Mouse (Mus musculus) layer of hippocampus, postnatal 10 days (tissue): ENCODE data around the gene Hinfp. TPM values are rescaled to one million over a fixed set of nuclear protein-coding genes. Genes with fewer than 3 reads are reported as not detected.
"Not testable (repeated sequence)": the region's sequence is repeated elsewhere in the genome, so short reads cannot be mapped to it uniquely, and the experiment has no call there.

ENCODE experiments used
- DNase-seq, 2 experiments: peaks; one replicate each; pipeline ENCODE4 v3.0.0; 2021; ENCODE audit warnings: low spot score in 2 of 2
- total RNA-seq, 2 experiments: library from RNA; stranded (reverse); gene quantifications; 2 replicates each; pipeline ENCODE4 v1.2.3; 2021

The Hinfp gene
- total RNA-seq, 2 experiments from 2014 or later: 25.9 to 26.5 TPM

DNA sequence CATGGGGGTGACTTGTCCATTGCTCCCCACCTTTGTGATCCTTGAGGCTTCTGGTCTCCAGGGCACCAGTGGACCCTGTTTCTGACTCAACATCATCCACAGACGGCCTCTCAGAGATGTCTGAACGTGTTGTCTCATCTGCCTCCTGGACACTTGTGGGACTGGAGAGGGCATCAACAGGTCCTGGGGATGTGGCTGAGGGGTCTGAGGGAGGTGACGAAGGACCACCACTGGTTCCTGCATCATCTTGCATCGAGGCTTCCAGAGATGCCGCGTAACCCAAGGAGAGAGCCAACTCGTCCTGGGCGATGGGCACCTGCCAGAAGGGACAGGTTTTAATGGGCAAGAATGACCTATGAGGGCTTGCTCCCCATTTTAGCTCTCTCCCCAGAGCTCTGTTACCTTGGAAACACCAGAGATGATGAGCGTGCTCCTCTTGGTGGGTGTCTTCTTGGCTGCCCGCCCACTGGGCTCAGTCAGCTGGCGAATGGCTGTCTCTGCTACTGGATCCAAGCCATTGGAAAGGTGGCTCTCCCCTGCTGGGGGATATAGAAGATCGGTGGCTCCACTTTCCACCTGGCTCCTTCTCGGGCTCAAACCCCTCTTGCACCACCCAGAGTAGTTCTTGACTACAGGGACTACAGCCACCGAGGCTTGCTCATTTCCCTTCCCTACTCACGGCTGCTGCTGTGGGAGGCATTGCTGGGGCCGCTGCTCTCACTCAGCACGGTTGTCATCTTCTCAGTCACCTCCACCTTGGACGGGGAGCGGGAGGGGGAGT lies 8.2 kb upstream of the Hinfp start:
- peak; percentile 67 to 77 for DNase-seq

DNA sequence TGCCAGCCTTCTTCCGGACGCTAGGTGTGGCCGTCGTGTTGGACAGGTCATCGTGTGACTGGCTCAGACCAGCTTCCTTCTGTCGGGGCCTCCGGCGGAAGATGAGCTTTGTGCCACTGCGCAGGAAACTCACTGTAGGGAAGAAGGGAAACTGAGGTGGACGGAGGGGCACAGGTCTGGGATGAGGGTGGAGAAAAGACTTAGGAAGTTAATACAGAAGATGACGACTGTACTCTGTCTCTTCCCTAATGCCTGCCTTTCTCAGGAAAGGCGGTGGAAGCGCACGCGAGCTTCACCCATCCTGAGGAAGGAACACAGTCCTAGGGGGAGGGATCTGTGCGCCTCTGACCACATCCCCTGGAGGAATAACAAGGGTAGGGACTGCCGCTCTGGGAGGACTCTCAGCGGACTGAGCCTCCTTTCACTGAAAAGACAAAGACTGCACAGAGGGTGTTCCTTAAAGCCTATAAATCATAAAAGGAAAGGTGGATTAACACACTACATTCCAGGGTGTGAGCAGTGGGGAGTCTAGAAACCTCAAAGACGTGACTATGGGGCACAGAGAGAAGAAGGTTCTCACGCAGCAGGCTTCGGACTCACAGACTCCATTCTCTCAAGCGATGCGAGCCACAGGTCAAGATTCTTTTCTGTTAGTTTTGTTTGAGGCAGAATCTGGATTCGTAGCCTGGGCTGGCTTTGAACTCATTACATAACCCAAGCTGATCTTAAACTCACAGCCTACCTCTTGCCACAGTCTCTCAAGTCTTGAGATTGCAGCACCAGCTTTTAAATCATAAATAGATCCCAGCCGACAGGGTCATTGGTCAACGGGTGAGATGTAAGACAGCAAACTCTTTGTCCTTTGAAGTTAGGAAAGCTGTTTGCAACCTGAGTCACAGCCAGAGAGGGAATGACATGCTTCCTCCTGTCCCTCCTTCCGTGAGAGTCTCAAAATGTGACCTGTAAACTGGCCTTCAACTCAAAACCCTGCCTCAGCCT lies 6.0 kb upstream of the Hinfp start:
- DNase-seq: no peak

DNA sequence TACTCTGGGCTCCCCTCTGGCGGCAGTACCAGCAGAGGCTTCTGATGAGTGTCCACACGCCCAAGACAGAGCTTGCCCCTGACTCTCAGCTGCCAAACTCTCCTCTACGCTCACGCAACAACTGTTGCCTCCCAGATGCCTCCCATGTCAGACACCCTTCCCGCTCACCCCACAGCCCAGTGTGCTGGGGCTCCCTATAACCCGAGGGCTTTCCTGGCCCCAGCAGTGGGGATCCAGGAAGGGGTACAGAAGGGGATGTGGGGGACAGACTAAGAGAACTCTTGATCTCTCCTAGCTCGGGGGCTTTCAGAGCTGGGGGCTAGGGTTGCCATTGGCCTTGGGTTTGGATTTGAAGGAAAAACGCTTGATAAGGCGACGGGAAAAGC lies 5.3 kb upstream of the Hinfp start:
- DNase-seq: no peak

GRCm38 (mm10) chr9:44309756-44310155 lies 4.3 kb upstream of the Hinfp start:
- DNase-seq: no peak

DNA sequence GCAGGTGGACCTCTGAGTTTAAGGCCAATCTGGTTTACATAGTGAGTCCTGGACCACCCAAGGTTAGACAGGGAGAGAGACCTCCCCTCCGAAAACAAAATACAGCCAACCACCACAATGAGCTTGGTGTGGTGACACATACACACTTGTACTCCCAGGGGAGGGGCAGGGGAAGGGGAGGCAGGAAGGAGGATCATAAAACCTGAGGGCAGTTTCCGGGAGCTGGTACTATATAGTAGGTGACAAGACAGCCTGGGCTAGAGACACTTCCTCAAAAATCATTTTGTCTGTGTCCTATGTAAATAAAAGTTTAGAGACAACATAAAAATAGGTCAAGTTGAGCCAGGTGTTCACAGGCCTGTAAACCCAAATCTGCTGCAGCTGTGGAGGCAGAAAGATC lies 1.8 kb upstream of the Hinfp start:
- no peak for DNase-seq

GRCm38 (mm10) chr9:44306532-44306931 lies 1.1 kb upstream of the Hinfp start:
- DNase-seq: no peak

DNA sequence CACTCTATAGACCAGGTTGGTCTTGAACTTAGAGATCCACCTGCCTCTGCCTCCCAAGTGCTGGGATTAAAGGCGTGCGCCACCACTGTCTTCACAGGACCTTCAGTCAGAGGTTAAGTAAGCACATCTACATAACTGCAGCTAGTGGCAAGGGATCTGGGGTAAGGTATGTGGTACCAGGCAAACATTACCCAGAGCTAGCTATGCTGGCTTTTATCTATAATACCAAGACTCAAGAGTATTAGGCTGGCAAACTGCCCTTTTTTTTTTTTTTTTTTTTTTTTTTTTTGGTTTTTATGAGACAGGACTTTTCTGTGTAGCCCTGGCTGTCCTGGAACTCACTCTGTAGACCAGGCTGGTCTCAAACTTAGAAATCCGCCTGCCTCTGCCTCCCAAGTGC lies 5.5 kb downstream of the Hinfp start:
- DNase-seq: not testable (repeated sequence)

GRCm38 (mm10) chr9:44292490-44292889 lies 13.0 kb downstream of the Hinfp start:
- DNase-seq: peak in 1 of 2 experiments; percentile 41

DNA sequence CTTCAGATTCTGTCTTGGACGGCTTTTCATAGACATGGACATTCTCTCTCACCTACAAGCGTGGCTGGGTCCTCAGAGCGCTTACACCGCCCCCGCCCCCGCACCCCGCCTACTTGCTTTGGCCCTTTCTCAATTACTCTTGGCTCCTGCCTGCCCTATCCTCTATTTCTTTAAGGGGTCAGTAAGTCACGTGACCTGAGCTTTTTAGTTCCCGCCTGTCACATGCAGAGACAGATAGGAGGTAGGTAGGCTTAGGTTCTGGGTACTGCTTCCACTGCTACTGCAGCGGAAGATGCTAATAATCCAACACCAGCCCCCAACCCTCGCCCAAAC lies 16.5 kb downstream of the Hinfp start:
- DNase-seq: no peak

DNA sequence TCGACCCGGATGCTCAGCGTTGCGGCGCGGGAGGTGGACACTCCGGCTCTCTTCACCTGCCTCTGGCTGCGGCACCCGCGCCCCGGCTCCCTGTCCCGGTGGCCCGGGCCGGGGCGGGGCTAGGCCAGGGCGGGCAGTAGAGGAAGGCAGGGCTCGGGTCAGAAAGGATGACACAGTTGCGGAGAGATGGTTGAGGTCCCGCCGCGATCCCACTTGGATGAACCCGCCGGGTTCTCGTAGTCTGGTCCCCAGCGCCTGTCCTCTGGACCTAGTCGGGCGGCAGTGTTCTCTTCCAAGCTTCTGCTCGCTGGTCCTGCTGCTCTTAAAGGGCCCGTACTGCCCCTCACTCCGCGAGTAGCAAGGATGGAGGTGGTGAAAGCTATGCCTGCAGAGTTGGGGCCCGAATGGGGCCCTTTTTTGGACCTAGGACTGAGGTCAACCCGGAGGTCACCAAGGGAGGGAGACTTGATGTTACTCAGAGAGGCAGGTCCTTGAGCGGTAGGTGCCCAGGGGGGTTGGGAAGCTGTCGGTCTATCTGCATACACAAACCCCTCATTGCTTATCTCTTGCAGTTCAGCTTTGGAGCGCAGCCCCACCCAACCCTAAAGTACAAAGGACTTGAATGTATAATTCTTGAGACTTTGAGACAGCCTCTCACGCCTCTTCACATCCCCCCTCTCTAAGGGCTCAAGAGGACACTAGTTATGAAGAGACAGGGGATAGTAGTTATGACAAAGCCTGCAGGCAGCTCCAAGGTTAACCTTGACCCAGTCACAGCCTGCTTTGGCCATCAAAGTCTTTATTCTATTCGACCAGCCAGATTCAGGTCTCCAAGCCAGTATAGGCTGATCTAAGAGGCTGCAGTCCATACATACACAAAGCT lies 17.2 kb downstream of the Hinfp start, which contains the start of gene Abcg4:
Gene Abcg4, minus strand, starts transcription at position 540 of the 883 bp plus-strand sequence.
- peak in 1 of 2 experiments; percentile 67 for DNase-seq

DNA sequence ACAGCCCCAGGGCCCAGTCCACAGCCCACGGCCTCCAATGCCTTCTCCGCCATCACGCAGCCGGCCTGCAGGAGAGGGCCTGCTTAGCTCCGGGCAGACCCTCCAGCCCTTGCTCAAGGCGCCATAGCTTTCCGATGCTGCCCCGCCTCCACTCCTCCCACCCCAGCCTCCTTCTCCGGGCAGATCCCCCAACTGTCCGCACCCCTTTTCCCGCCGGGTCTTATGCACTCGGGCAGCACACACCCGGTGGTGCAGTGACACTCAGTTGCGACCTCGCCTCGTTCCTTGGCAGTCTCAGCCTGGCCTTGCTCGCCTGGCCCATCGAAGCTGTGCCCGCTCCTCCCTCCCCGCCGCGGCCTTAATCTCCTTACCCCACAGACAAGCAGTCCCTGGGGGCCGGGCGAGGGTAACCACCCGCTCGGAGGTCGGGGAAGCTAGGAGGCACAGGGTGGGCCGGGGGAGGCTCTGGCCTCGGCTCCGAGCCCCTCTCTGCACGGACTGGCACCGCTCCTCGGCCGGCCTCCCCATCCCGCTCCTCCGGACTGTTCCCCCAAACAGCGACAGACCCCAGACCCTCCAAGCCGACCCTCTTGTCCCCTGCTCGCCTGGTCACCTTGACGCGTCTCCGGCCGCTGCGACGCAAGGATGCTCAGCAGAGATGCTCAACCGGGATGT lies 17.9 kb downstream of the Hinfp start:
- DNase-seq: peak; percentile 47 to 56

- DNase-seq: no peak
These were observed 18.5 kb downstream of the Hinfp start for GRCm38 (mm10) chr9:44287003-44287400.

GRCm38 (mm10) chr9:44286256-44286850 lies 19.1 kb downstream of the Hinfp start:
- DNase-seq: no peak

DNA sequence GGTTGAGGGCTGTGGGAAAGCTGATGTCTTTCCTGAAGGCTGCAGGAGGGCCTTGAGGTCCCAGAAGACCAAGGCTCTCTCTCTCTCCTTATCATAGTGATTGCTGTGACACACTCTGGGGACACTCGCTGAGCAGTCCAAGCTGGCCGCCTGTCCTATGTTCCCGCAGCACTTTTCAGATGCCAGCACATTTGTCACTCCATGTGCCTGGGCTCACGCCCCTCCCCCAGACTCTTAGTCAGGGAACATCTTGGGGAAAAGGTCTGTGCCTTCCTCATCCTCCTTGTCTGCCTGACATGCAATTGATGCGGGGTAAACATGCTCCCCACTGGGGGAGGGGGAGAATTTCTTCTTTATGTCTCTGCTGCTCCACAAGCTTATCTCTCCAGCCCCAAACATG lies 22.3 kb downstream of the Hinfp start:
- no peak for DNase-seq

DNA sequence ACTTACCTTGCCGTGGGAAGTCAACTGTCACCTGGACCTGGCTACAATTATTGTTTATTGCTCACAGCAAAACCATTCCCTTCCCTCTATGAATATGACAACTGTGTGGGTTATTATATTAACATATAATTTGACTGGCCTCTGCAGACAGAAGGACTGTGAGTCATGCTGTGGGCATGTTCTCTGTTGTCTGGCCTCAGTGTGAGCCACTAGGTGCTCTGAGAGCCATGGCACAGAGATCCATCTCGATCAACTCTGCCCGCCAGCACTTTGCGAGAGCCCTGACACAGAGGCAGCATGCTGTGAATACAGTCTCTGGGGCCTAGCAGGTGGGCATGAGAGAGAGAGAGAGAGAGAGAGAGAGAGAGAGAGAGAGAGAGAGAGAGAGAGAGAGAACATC lies 35.5 kb downstream of the Hinfp start:
- DNase-seq: no peak

GRCm38 (mm10) chr9:44269077-44269476 lies 36.4 kb downstream of the Hinfp start:
- DNase-seq: no peak

GRCm38 (mm10) chr9:44268432-44268831 lies 37.0 kb downstream of the Hinfp start, which contains the start of gene Nlrx1:
TSS of gene Nlrx1 (minus strand) at chr9:44268599.
- no peak for DNase-seq

DNA sequence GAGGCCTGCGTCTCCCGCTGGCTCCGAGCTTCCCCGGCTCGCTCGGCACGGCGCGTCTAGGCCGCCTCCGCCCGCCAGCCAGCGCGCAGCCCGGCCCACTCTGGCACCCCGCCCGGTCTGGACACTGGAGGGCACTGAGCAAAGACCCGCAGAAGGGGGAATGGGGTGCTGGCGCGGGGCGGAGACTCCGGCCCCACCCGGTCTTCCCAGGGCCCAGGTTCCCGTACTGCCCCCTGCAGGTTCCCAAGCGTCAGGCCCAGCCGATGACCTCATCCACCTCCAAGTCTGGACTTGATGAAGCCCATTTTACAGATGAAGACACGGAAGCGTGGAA lies 37.5 kb downstream of the Hinfp start:
- peak; percentile 90 to 92 for DNase-seq

- peak in 1 of 2 experiments; percentile 36 for DNase-seq
These were observed 38.0 kb downstream of the Hinfp start for GRCm38 (mm10) chr9:44267319-44268026.
